Mouse (Mus musculus): ENCODE data around the gene Sarm1. TPM values are rescaled to one million over a fixed set of nuclear protein-coding genes. Genes with fewer than 3 reads are reported as not detected.

The Sarm1 gene
- total and polyA plus RNA-seq, 3 experiments: 0.50 to 1.1 (median 0.55) TPM

DNA sequence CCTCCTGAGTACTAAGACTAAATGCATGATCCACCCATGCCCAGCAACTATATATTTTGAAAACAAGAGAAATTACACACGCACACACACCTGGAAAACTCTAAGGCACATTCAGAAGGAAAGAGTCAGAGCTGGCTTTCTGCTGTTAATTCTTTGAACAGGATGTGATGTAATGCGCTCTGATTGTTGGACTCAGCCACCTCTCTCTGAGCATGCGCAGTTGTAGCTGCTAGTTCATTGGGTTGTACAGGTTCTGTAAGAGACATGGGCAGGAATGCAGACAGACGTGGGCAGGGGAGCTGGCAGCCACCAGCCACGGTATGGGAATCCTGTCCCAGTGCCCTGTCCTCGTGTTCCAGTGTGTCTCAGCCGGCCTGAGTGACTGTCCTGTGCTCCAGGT lies 43.3 kb downstream of the Sarm1 start:
- Histone ChIP-seq H3K4me3 (replicated peaks in 1 of 3; ENCODE audit: low read depth in 2 of 3, low read length in 2 of 3, poor library complexity in 1 of 3) (peak overlapping the region; percentile 46 to 65 (median 54)), H3K79me2 (replicated peaks; ENCODE audit: control insufficient read depth, extremely low read depth, insufficient read depth, poor library complexity, severe bottlenecking) (no peaks in the 10 kb centered on the region), H3K36me3 (replicated peaks in 1 of 2; ENCODE audit: control insufficient read depth in 1 of 2, insufficient read depth in 1 of 2, low read length in 1 of 2) (no peaks in the 10 kb centered on the region), H3K9ac (ENCODE audit: insufficient read depth, low read depth) (peak overlapping the region; percentile 77), H3K27me3 (replicated peaks) (peaks cover 23% of the 10 kb centered on the region), H3K27ac (ENCODE audit: insufficient read depth, low read depth) (peak overlapping the region; percentile 66), H3K4me2 (ENCODE audit: insufficient read depth, low read depth, poor library complexity, severe bottlenecking) (peak overlapping the region; percentile 53), H3K4me1 (ENCODE audit: control insufficient read depth in 1 of 2, insufficient read depth in 2 of 2) (peaks cover 2 to 12% of the 10 kb centered on the region in 2 experiments; a peak in 3 of 4 replicates), H3K9me3 (replicated peaks; ENCODE audit: low read length) (no peaks in the 10 kb centered on the region)
- in situ Hi-C loops (cut with MboI; ENCODE audit: low pct_ligation_motif_present, low pct_unique_long_range_greater_than_20kb, low sequenced_read_pairs) (no loop called here), dilution Hi-C loops (cut with MboI; ENCODE audit: extremely low pct_ligation_motif_present, extremely low pct_unique_long_range_greater_than_20kb, low sequenced_read_pairs) (no loop called here)
- DNase-seq (ENCODE audit: extremely low read depth): peak; percentile 97
- TF ChIP-seq NELFE (IDR thresholded peaks at IDR 0.05; ENCODE audit: low read depth, low read length) (peak; percentile 63), RAD21 (IDR thresholded peaks at IDR 0.05; ENCODE audit: low read depth, low read length) (no peak), HCFC1 (IDR thresholded peaks at IDR 0.05; ENCODE audit: low read depth, low read length) (peak; percentile 58; the same call in 1 of the 2 replicates), NRF1 (IDR thresholded peaks at IDR 0.05; ENCODE audit: low read depth, low read length) (peak; percentile 92), POLR2AphosphoS2 (IDR thresholded peaks at IDR 0.05; ENCODE audit: low read depth, low read length) (peak; percentile 78; the same call in 1 of the 2 replicates), TBP (conservative IDR thresholded peaks at IDR 0.05; ENCODE audit: low read depth, low read length) (peak; percentile 84), PAX5 (IDR thresholded peaks at IDR 0.05; ENCODE audit: low read length) (no peak), MAZ (IDR thresholded peaks at IDR 0.05; ENCODE audit: low read depth, low read length) (no peak), MAX (IDR thresholded peaks at IDR 0.05; ENCODE audit: low read length) (no peak), ETS1 (conservative IDR thresholded peaks at IDR 0.05; ENCODE audit: low read depth, low read length) (no peak), SMC3 (IDR thresholded peaks at IDR 0.05; ENCODE audit: low read depth, low read length) (no peak), CTCF (conservative IDR thresholded peaks at IDR 0.05 in 1 of 2, IDR thresholded peaks at IDR 0.05 in 1 of 2; ENCODE audit: low read depth in 2 of 2, low read length in 2 of 2) (no peak), KAT2A (IDR thresholded peaks at IDR 0.05; ENCODE audit: insufficient replicate concordance, low read length) (no peak), CHD2 (IDR thresholded peaks at IDR 0.05; ENCODE audit: low read length) (no peak), USF2 (conservative IDR thresholded peaks at IDR 0.05; ENCODE audit: low read depth, low read length) (no peak), ZMIZ1 (IDR thresholded peaks at IDR 0.05; ENCODE audit: low read depth, low read length) (peak; percentile 31; the same call in 1 of the 2 replicates), MXI1 (IDR thresholded peaks at IDR 0.05; ENCODE audit: low read depth, low read length) (0 out of 2 replicates have a peak, but pooled peaks have one; percentile 31), MYC (IDR thresholded peaks at IDR 0.05; ENCODE audit: low read depth, low read length) (peak; percentile 23; the same call in 1 of the 2 replicates), ELF1 (IDR thresholded peaks at IDR 0.05; ENCODE audit: low read depth, low read length) (peak; percentile 40; the same call in 1 of the 2 replicates), CHD1 (IDR thresholded peaks at IDR 0.05; ENCODE audit: low read depth, low read length) (no peak), MAFK (IDR thresholded peaks at IDR 0.05; ENCODE audit: insufficient replicate concordance, low read length) (no peak), POLR2A (IDR thresholded peaks at IDR 0.05; ENCODE audit: low read depth, low read length) (peak; percentile 79), TCF12 (IDR thresholded peaks at IDR 0.05; ENCODE audit: low read depth, low read length) (0 out of 2 replicates have a peak, but pooled peaks have one; percentile 41)

Measured in CH12.LX (cell line).